Mouse (Mus musculus): ENCODE data around the gene Rpl13.

DNA sequence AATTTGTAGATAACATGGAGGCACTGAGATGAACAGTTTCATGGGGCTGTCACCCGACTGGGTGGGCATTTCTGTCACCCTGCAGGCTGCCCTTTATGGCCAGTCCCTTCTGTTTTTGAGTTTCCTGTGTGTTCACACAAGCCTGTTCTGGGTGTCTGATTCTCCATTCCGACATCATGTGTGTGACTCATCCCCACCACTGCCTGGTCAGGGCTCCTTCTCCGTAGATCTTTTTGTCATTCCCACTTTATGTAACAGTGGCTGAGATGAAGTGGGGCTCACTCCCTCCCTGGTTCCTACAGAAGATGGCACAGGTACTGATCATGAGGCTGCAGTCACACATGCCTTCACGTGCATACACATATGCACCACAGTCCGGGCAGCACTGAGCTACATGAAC lies 20.5 kb downstream of the Rpl13 start:
- TF ChIP-seq CTCF (conservative IDR thresholded peaks at IDR 0.05; ENCODE audit: low read length) (no peak), NANOG (IDR thresholded peaks at IDR 0.05; ENCODE audit: borderline replicate concordance, low read length) (no peak), POU5F1 (IDR thresholded peaks at IDR 0.05; ENCODE audit: borderline replicate concordance, low read length) (no peak)

All from E14TG2a.4 (cell line).